Mouse (Mus musculus) E14TG2a.4 (cell line): Measurements from ENCODE around the gene Cacna1a.

Experiments used
- CTCF ChIP-seq: conservative IDR thresholded peaks from 2 replicates; pipeline ENCODE4 v1.5.1; 2014; ENCODE audit warnings: low read length
- NANOG ChIP-seq: IDR thresholded peaks from 2 replicates; pipeline ENCODE4 v1.6.1; 2014; ENCODE audit warnings: borderline replicate concordance, low read length, mixed read lengths
- POU5F1 ChIP-seq: IDR thresholded peaks from 2 replicates; pipeline ENCODE4 v1.6.1; 2014; ENCODE audit warnings: low read length, borderline replicate concordance

GRCm38 (mm10) chr8:84439813-84440212, 51.6 kb downstream of the Cacna1a start:
- TF ChIP-seq CTCF (no peak), POU5F1 (no peak), NANOG (no peak)
